Mouse (Mus musculus) bone marrow, adult 2 months (tissue): Measurements from ENCODE around the gene Olfr1283. TPM values are rescaled to one million over a fixed set of nuclear protein-coding genes. Genes with fewer than 3 reads are reported as not detected.
"Not testable (repeated sequence)": the region's sequence is repeated elsewhere in the genome, so short reads cannot be mapped to it uniquely, and the experiment has no call there.

Experiments used
- H3K27ac ChIP-seq: fragments of 200-500 bp; 2 replicates; pipeline ENCODE4 v1.5.1; 2012; ENCODE audit warnings: low read depth, mild to moderate bottlenecking, control low read depth, inconsistent platforms, low read length; ENCODE audit not compliant: control insufficient read depth, poor library complexity, insufficient read depth
- H3K4me1 ChIP-seq: fragments of 200-500 bp; 2 replicates; pipeline ENCODE4 v1.6.1; 2011; ENCODE audit warnings: low read length; ENCODE audit not compliant: control insufficient read depth, insufficient read depth
- H3K4me3 ChIP-seq: fragments of 200-500 bp; replicated peaks from 2 replicates; pipeline ENCODE3; 2011; ENCODE audit warnings: mild to moderate bottlenecking, low read depth, low read length, control low read depth; ENCODE audit not compliant: control insufficient read depth
- CTCF ChIP-seq: fragments of 200-500 bp; IDR thresholded peaks from 2 replicates; pipeline ENCODE4 v1.5.1; 2011; ENCODE audit warnings: low read length, control low read depth; ENCODE audit not compliant: control insufficient read depth, insufficient read depth
- POLR2A ChIP-seq: fragments of 200-500 bp; IDR thresholded peaks from 2 replicates; pipeline ENCODE4 v1.6.1; 2011; ENCODE audit warnings: low read depth, mild to moderate bottlenecking, control low read depth, low read length, borderline replicate concordance; ENCODE audit not compliant: control insufficient read depth
- WGBS: fragments of 180-500 bp; shearing (Covaris S2); methylation state at CpG from one replicate; pipeline ENCODE4 v1.1.7; 2018; 5-methylcytosine and 5-hydroxymethylcytosine counted together
- polyA plus RNA-seq: library from polyadenylated mRNA; stranded (reverse); fragments of >200 nt; gene quantifications from 2 replicates; pipeline ENCODE4 v1.2.4, GENCODE M21; 2011; ENCODE audit warnings: low replicate concordance; ENCODE audit not compliant: missing spikeins, insufficient read depth, insufficient read length

Gene Olfr1283
- polyA plus RNA-seq = not detected in 2 replicates

- Histone ChIP-seq H3K4me1 (no peaks in the 10 kb centered on the region), H3K27ac (no peak within 1 kb of the TSS), H3K4me3 (no peak within 1 kb of the TSS)
- WGBS = 70% methylated on average over 2 of the region's 2 CpGs
- TF ChIP-seq CTCF (no peak), POLR2A (no peak)
Measured at GRCm38 (mm10) chr2:111366490-111366889, at the start of gene Olfr1283. Olfr1283 (plus strand) TSS chr2:111366790.

- Histone ChIP-seq H3K4me1 (no peaks in the 10 kb centered on the region), H3K4me3 (no peak within 1 kb of the TSS), H3K27ac (no peak within 1 kb of the TSS)
- WGBS = 57% methylated on average over 2 of the region's 2 CpGs
- TF ChIP-seq CTCF (no peak), POLR2A (no peak)
Measured at GRCm38 (mm10) chr2:111326220-111326619, 40.4 kb upstream of the Olfr1283 start, which contains the start of gene Olfr1281. Olfr1281 (plus strand) TSS chr2:111326520.

GRCm38 (mm10) chr2:111333721-111334120 is 32.9 kb upstream of the Olfr1283 start:
- not testable (repeated sequence) for H3K4me3 ChIP-seq, H3K27ac ChIP-seq, H3K4me1 ChIP-seq
- WGBS = 78% methylated on average over 5 of the region's 5 CpGs

GRCm38 (mm10) chr2:111335976-111336375 is 30.6 kb upstream of the Olfr1283 start, which contains the start of gene Olfr1282:
Olfr1282 (minus strand) TSS chr2:111336076.
- no peaks in the 10 kb centered on the region for H3K4me1 ChIP-seq
- TF ChIP-seq POLR2A = no peak
- H3K27ac ChIP-seq = no peak within 1 kb of the TSS
- H3K4me3 ChIP-seq = no peak within 1 kb of the TSS
- 65% methylated on average over 2 of the region's 2 CpGs for WGBS

- no peak within 1 kb of the TSS for H3K4me3 ChIP-seq
- 81% methylated on average over 1 of the region's 1 CpGs for WGBS
- no peak within 1 kb of the TSS for H3K27ac ChIP-seq
- TF ChIP-seq POLR2A = no peak
- TF ChIP-seq CTCF = no peak
- no peaks in the 10 kb centered on the region for H3K4me1 ChIP-seq
Measured at GRCm38 (mm10) chr2:111375222-111375621, 8.6 kb downstream of the Olfr1283 start, which contains the start of gene Olfr1284. Olfr1284 (plus strand) TSS chr2:111375522.

Other genes starting within 250 kb of the Olfr1283 start
- not detected in 2 replicates for gene Gm15130, start 213.9 kb upstream of the Olfr1283 start, polyA plus RNA-seq
- not detected in 2 replicates for gene 4930430A15Rik, start 137.2 kb upstream of the Olfr1283 start, polyA plus RNA-seq
- not detected in 2 replicates for gene Olfr1275, start 131.5 kb upstream of the Olfr1283 start, polyA plus RNA-seq
- not detected in 2 replicates for gene Olfr1276, start 112.3 kb upstream of the Olfr1283 start, polyA plus RNA-seq
- not detected in 2 replicates for gene Olfr1277, start 92.7 kb upstream of the Olfr1283 start, polyA plus RNA-seq
- not detected in 2 replicates for gene Olfr1278, start 76.7 kb upstream of the Olfr1283 start, polyA plus RNA-seq
- not detected in 2 replicates for gene Olfr1279, start 66.2 kb upstream of the Olfr1283 start, polyA plus RNA-seq
- gene Olfr1280, start 52.8 kb upstream of the Olfr1283 start, polyA plus RNA-seq = not detected in 2 replicates
- not detected in 2 replicates for gene Olfr1281, start 40.3 kb upstream of the Olfr1283 start, polyA plus RNA-seq
- not detected in 2 replicates for gene Olfr1282, start 30.7 kb upstream of the Olfr1283 start, polyA plus RNA-seq
- gene Olfr1284, start 8.7 kb downstream of the Olfr1283 start, polyA plus RNA-seq = not detected in 2 replicates
- not detected in 2 replicates for gene Olfr1286, start 56.3 kb downstream of the Olfr1283 start, polyA plus RNA-seq
- not detected in 2 replicates for gene Olfr1287, start 82.4 kb downstream of the Olfr1283 start, polyA plus RNA-seq
- not detected in 2 replicates for gene Olfr1288, start 107.3 kb downstream of the Olfr1283 start, polyA plus RNA-seq
- not detected in 2 replicates for gene Olfr1289, start 114.0 kb downstream of the Olfr1283 start, polyA plus RNA-seq
- not detected in 2 replicates for gene Olfr1290, start 127.0 kb downstream of the Olfr1283 start, polyA plus RNA-seq
- not detected in 2 replicates for gene Olfr1291-ps1, start 130.4 kb downstream of the Olfr1283 start, polyA plus RNA-seq
- gene Olfr1293-ps, start 158.4 kb downstream of the Olfr1283 start, polyA plus RNA-seq = 1.2 TPM in 1 of 2 replicates, not detected in the other
- gene Olfr1294, start 173.5 kb downstream of the Olfr1283 start, polyA plus RNA-seq = not detected in 2 replicates
- not detected in 2 replicates for gene Olfr1295, start 202.9 kb downstream of the Olfr1283 start, polyA plus RNA-seq